Mouse (Mus musculus): ENCODE measurements around the gene Ddost. TPM values are rescaled to one million over a fixed set of nuclear protein-coding genes. Genes with fewer than 3 reads are reported as not detected.

Gene Ddost
- polyA plus RNA-seq (2016; fragmentation: Nextera tagmentation; extraction: Ambion mirVana) = 340 and 349 TPM in 2 replicates

- H3K36me3 ChIP-seq = peaks cover 32% of the 10 kb centered on the region
- H3K9me3 ChIP-seq = no peaks in the 10 kb centered on the region
- peak within 1 kb of the TSS; percentile 93 for H3K27ac ChIP-seq
- no peaks in the 10 kb centered on the region for H3K27me3 ChIP-seq (ENCODE audit: insufficient read depth, poor library complexity, severe bottlenecking)
- under 1% methylated on average over 64 of the region's 64 CpGs for WGBS
- peak; percentile 99 for DNase-seq (ENCODE audit: low spot score)
- peaks cover 22% of the 10 kb centered on the region for H3K4me1 ChIP-seq
- peak within 1 kb of the TSS; percentile 98 for H3K4me3 ChIP-seq
Observed at GRCm38 (mm10) chr4:138304340-138305104, at the start of gene Ddost. Ddost (plus strand) TSS chr4:138304730.

GRCm38 (mm10) chr4:138257116-138257687 is 47.3 kb upstream of the Ddost start:
- 79% methylated on average over 22 of the region's 22 CpGs for WGBS
- Histone ChIP-seq H3K36me3 (no peaks in the 10 kb centered on the region), H3K9me3 (no peaks in the 10 kb centered on the region)

GRCm38 (mm10) chr4:138258663-138259062 is 45.9 kb upstream of the Ddost start:
- WGBS = 70% methylated on average over 7 of the region's 7 CpGs
- peaks cover 92% of the 10 kb centered on the region for H3K27me3 ChIP-seq (ENCODE audit: insufficient read depth, poor library complexity, severe bottlenecking)
- H3K4me3 ChIP-seq = no peak overlapping the region
- peaks cover 13% of the 10 kb centered on the region; the same call in 1 of the 2 replicates for H3K4me1 ChIP-seq
- no peak for DNase-seq (ENCODE audit: low spot score)
- H3K27ac ChIP-seq = no peak overlapping the region
- no peaks in the 10 kb centered on the region for H3K9me3 ChIP-seq
- H3K36me3 ChIP-seq = no peaks in the 10 kb centered on the region

More at GRCm38 (mm10) chr4:138257116-138257687, 47.3 kb upstream of the Ddost start:
- Histone ChIP-seq H3K4me1 (peaks cover 14% of the 10 kb centered on the region), H3K4me3 (no peak overlapping the region), H3K27ac (no peak overlapping the region), H3K27me3 (ENCODE audit: insufficient read depth, poor library complexity, severe bottlenecking) (peaks cover 93% of the 10 kb centered on the region)
- no peak for DNase-seq (ENCODE audit: low spot score)

- WGBS = 71% methylated on average over 5 of the region's 5 CpGs
- Histone ChIP-seq H3K4me1 (peaks cover 18% of the 10 kb centered on the region; the same call in 1 of the 2 replicates), H3K4me3 (no peak overlapping the region), H3K27ac (no peak overlapping the region), H3K36me3 (no peaks in the 10 kb centered on the region), H3K9me3 (no peaks in the 10 kb centered on the region), H3K27me3 (ENCODE audit: insufficient read depth, poor library complexity, severe bottlenecking) (peaks cover 91% of the 10 kb centered on the region)
- no peak for DNase-seq (ENCODE audit: low spot score)
Observed at GRCm38 (mm10) chr4:138259482-138259881, 45.0 kb upstream of the Ddost start.

- Histone ChIP-seq H3K27me3 (ENCODE audit: insufficient read depth, poor library complexity, severe bottlenecking) (peaks cover 76% of the 10 kb centered on the region), H3K36me3 (no peaks in the 10 kb centered on the region), H3K9me3 (no peaks in the 10 kb centered on the region), H3K4me3 (peak overlapping the region; percentile 86), H3K27ac (peak overlapping the region; percentile 68), H3K4me1 (peaks cover 18% of the 10 kb centered on the region; the same call in 1 of the 2 replicates)
- DNase-seq (ENCODE audit: low spot score) = peak; percentile 94
- under 1% methylated on average over 64 of the region's 78 CpGs for WGBS
Observed at GRCm38 (mm10) chr4:138261843-138262681, 42.5 kb upstream of the Ddost start.

- no peaks in the 10 kb centered on the region for H3K36me3 ChIP-seq
- H3K4me3 ChIP-seq = no peak overlapping the region
- H3K27ac ChIP-seq = no peak overlapping the region
- peaks cover 15% of the 10 kb centered on the region; the same call in 1 of the 2 replicates for H3K4me1 ChIP-seq
- DNase-seq (ENCODE audit: low spot score) = no peak
- WGBS = 83% methylated on average over 10 of the region's 10 CpGs
- H3K9me3 ChIP-seq = 0 out of 2 replicates have a peak, but pooled peaks cover 3% of the 10 kb centered on the region
- peaks cover 52% of the 10 kb centered on the region for H3K27me3 ChIP-seq (ENCODE audit: insufficient read depth, poor library complexity, severe bottlenecking)
Observed at GRCm38 (mm10) chr4:138267869-138268268, 36.7 kb upstream of the Ddost start.

GRCm38 (mm10) chr4:138272011-138272997 is 32.2 kb upstream of the Ddost start:
- peaks cover 9% of the 10 kb centered on the region; the same call in 1 of the 2 replicates for H3K4me1 ChIP-seq
- no peak for DNase-seq (ENCODE audit: low spot score)
- peaks cover 49% of the 10 kb centered on the region for H3K27me3 ChIP-seq (ENCODE audit: insufficient read depth, poor library complexity, severe bottlenecking)
- no peaks in the 10 kb centered on the region for H3K36me3 ChIP-seq
- no peak overlapping the region for H3K27ac ChIP-seq
- 62% methylated on average over 14 of the region's 14 CpGs for WGBS
- H3K4me3 ChIP-seq = no peak overlapping the region
- 0 out of 2 replicates have a peak, but pooled peaks cover under 1% of the 10 kb centered on the region for H3K9me3 ChIP-seq

GRCm38 (mm10) chr4:138278346-138278745 is 26.2 kb upstream of the Ddost start:
- no peaks in the 10 kb centered on the region for H3K36me3 ChIP-seq
- H3K9me3 ChIP-seq = no peaks in the 10 kb centered on the region
- peaks cover 53% of the 10 kb centered on the region for H3K27me3 ChIP-seq (ENCODE audit: insufficient read depth, poor library complexity, severe bottlenecking)
- no peak overlapping the region for H3K4me3 ChIP-seq
- no peak overlapping the region for H3K27ac ChIP-seq
- 66% methylated on average over 7 of the region's 7 CpGs for WGBS
- H3K4me1 ChIP-seq = 0 out of 2 replicates have a peak, but pooled peaks cover 3% of the 10 kb centered on the region
- no peak for DNase-seq (ENCODE audit: low spot score)

- Histone ChIP-seq H3K4me3 (no peak overlapping the region), H3K27ac (no peak overlapping the region), H3K4me1 (no peaks in the 10 kb centered on the region), H3K9me3 (no peaks in the 10 kb centered on the region), H3K27me3 (ENCODE audit: insufficient read depth, poor library complexity, severe bottlenecking) (peaks cover 39% of the 10 kb centered on the region), H3K36me3 (no peaks in the 10 kb centered on the region)
- DNase-seq (ENCODE audit: low spot score) = peak; percentile 83
- 23% methylated on average over 4 of the region's 4 CpGs for WGBS
Observed at GRCm38 (mm10) chr4:138282834-138283233, 21.7 kb upstream of the Ddost start.

GRCm38 (mm10) chr4:138286411-138286810 is 18.1 kb upstream of the Ddost start:
- Histone ChIP-seq H3K36me3 (no peaks in the 10 kb centered on the region), H3K4me3 (no peak overlapping the region), H3K4me1 (no peaks in the 10 kb centered on the region), H3K27me3 (ENCODE audit: insufficient read depth, poor library complexity, severe bottlenecking) (peaks cover 26% of the 10 kb centered on the region; the same call in 1 of the 2 replicates), H3K27ac (no peak overlapping the region), H3K9me3 (no peaks in the 10 kb centered on the region)
- no peak for DNase-seq (ENCODE audit: low spot score)
- 85% methylated on average over 12 of the region's 12 CpGs for WGBS

GRCm38 (mm10) chr4:138288691-138289090 is 15.8 kb upstream of the Ddost start:
- DNase-seq (ENCODE audit: low spot score) = no peak
- Histone ChIP-seq H3K4me3 (no peak overlapping the region), H3K9me3 (no peaks in the 10 kb centered on the region), H3K27ac (no peak overlapping the region), H3K27me3 (ENCODE audit: insufficient read depth, poor library complexity, severe bottlenecking) (peaks cover 21% of the 10 kb centered on the region; the same call in 1 of the 2 replicates), H3K36me3 (no peaks in the 10 kb centered on the region), H3K4me1 (no peaks in the 10 kb centered on the region)
- 76% methylated on average over 7 of the region's 7 CpGs for WGBS
